Mouse (Mus musculus): ENCODE data around the gene Sox1.

The Sox1 gene

GRCm38 (mm10) chr8:12389116-12389471, 6.0 kb upstream of the Sox1 start:
- no peak for DNase-seq (ENCODE audit: low spot score)

GRCm38 (mm10) chr8:12389801-12390639, 5.1 kb upstream of the Sox1 start:
- no peak for DNase-seq (ENCODE audit: low spot score)

GRCm38 (mm10) chr8:12390640-12391365, 4.3 kb upstream of the Sox1 start:
- no peak for DNase-seq (ENCODE audit: low spot score)

- peak; percentile 52 for DNase-seq (ENCODE audit: low spot score)
Measured at GRCm38 (mm10) chr8:12391366-12392250, 3.5 kb upstream of the Sox1 start.

GRCm38 (mm10) chr8:12392801-12393200, 2.3 kb upstream of the Sox1 start:
- DNase-seq (ENCODE audit: low spot score) = no peak

GRCm38 (mm10) chr8:12394385-12395000, 602 bp upstream of the Sox1 start:
- DNase-seq (ENCODE audit: low spot score) = peak; percentile 36

- DNase-seq (ENCODE audit: low spot score) = peak; percentile 46
Measured at GRCm38 (mm10) chr8:12396501-12397345, 1.6 kb downstream of the Sox1 start.

- DNase-seq (ENCODE audit: low spot score) = no peak
Measured at GRCm38 (mm10) chr8:12397346-12397925, 2.3 kb downstream of the Sox1 start.

- DNase-seq (ENCODE audit: low spot score) = no peak
Measured at GRCm38 (mm10) chr8:12398011-12398945, 3.2 kb downstream of the Sox1 start.

GRCm38 (mm10) chr8:12399421-12400205, 4.5 kb downstream of the Sox1 start:
- DNase-seq (ENCODE audit: low spot score) = no peak

GRCm38 (mm10) chr8:12400611-12401390, 5.7 kb downstream of the Sox1 start:
- DNase-seq (ENCODE audit: low spot score) = peak; percentile 48

- no peak for DNase-seq (ENCODE audit: low spot score)
Measured at GRCm38 (mm10) chr8:12401391-12402270, 6.5 kb downstream of the Sox1 start.

- DNase-seq (ENCODE audit: low spot score) = no peak
Measured at GRCm38 (mm10) chr8:12402709-12403108, 7.6 kb downstream of the Sox1 start.

GRCm38 (mm10) chr8:12408020-12408419, 12.9 kb downstream of the Sox1 start:
- no peak for DNase-seq (ENCODE audit: low spot score)

GRCm38 (mm10) chr8:12409976-12410375, 14.9 kb downstream of the Sox1 start:
- no peak for DNase-seq (ENCODE audit: low spot score)

GRCm38 (mm10) chr8:12417056-12417455, 22.0 kb downstream of the Sox1 start:
- no peak for DNase-seq (ENCODE audit: low spot score)

- no peak for DNase-seq (ENCODE audit: low spot score)
Measured at GRCm38 (mm10) chr8:12420537-12420936, 25.4 kb downstream of the Sox1 start.
